Mouse (Mus musculus): Measurements from ENCODE around the gene Polr3f. TPM values are rescaled to one million over a fixed set of nuclear protein-coding genes. Genes with fewer than 3 reads are reported as not detected.

The Polr3f gene
- 21.3 and 21.7 TPM in 2 replicates for polyA plus RNA-seq (2012; rRNA removed)

GRCm38 (mm10) chr2:144526981-144527820, at the start of gene Polr3f, which contains the start of gene Dzank1:
Gene Polr3f, plus strand, starts transcription at chr2:144527718.
Gene Dzank1, minus strand, starts transcription at chr2:144527414.

GRCm38 (mm10) chr2:144550529-144550928, 23.0 kb downstream of the Polr3f start, which contains the start of gene Rbbp9:
Gene Rbbp9, minus strand, starts transcription at chr2:144550869.

GRCm38 (mm10) chr2:144555820-144556552, 28.5 kb downstream of the Polr3f start, which contains the start of gene Sec23b:
Gene Sec23b, plus strand, starts transcription at chr2:144556229.

Other genes with a start within 250 kb of the Polr3f start
- gene Ovol2, start 195.6 kb upstream of the Polr3f start, polyA plus RNA-seq (2012; rRNA removed): 0.09 and 0.12 TPM in 2 replicates
- 21.7 and 22.1 TPM in 2 replicates for gene Kat14, start 158.7 kb upstream of the Polr3f start, polyA plus RNA-seq (2012; rRNA removed)
- not detected in 2 replicates for gene Pet117, start 158.7 kb upstream of the Polr3f start, polyA plus RNA-seq (2012; rRNA removed)
- 20.9 and 23.8 TPM in 2 replicates for gene Dzank1, start 304 bp upstream of the Polr3f start, polyA plus RNA-seq (2012; rRNA removed)
- gene Rbbp9, start 23.2 kb downstream of the Polr3f start, polyA plus RNA-seq (2012; rRNA removed): 33.7 and 35.6 TPM in 2 replicates
- gene Sec23b, start 28.5 kb downstream of the Polr3f start, polyA plus RNA-seq (2012; rRNA removed): 54.5 and 58.0 TPM in 2 replicates
- 58.8 and 65.7 TPM in 2 replicates for gene Smim26, start 66.3 kb downstream of the Polr3f start, polyA plus RNA-seq (2012; rRNA removed)
- 62.1 and 67.6 TPM in 2 replicates for gene Dtd1, start 72.2 kb downstream of the Polr3f start, polyA plus RNA-seq (2012; rRNA removed)